Mouse (Mus musculus) kidney, adult 8-10 months (tissue): ENCODE results near the gene Ptges3l.
A peak's percentile ranks its signal among the peaks of the same experiment; 100 is the strongest.
"Not testable (repeated sequence)": the region's sequence is repeated elsewhere in the genome, so short reads cannot be mapped to it uniquely, and the experiment has no call there.

Experiments
- DNase-seq, 2 experiments: peaks; one replicate each; pipeline ENCODE4 v3.0.0; 2022

Gene Ptges3l

GRCm38 (mm10) chr11:101418991-101419390 is 6.1 kb downstream of the Ptges3l start:
- DNase-seq = no peak

- peak; percentile 74 to 87 for DNase-seq
Measured at GRCm38 (mm10) chr11:101417101-101417855, 7.9 kb downstream of the Ptges3l start, which contains the start of gene Aarsd1. Gene Aarsd1, minus strand, starts transcription at chr11:101417615.

GRCm38 (mm10) chr11:101416433-101417100 is 8.6 kb downstream of the Ptges3l start:
- no peak for DNase-seq

GRCm38 (mm10) chr11:101415306-101415705 is 9.8 kb downstream of the Ptges3l start:
- no peak for DNase-seq

- peak; percentile 84 for DNase-seq
Measured at GRCm38 (mm10) chr11:101395110-101395509, 30.0 kb downstream of the Ptges3l start.

- DNase-seq = no peak
Measured at GRCm38 (mm10) chr11:101381817-101382216, 43.3 kb downstream of the Ptges3l start.

GRCm38 (mm10) chr11:101378926-101379325 is 46.2 kb downstream of the Ptges3l start:
- peak; percentile 46 to 70 for DNase-seq

- not testable (repeated sequence) for DNase-seq
Measured at GRCm38 (mm10) chr11:101378196-101378595, 46.9 kb downstream of the Ptges3l start.

GRCm38 (mm10) chr11:101374421-101374938 is 50.7 kb downstream of the Ptges3l start:
- DNase-seq = no peak

- DNase-seq = no peak
Measured at GRCm38 (mm10) chr11:101370141-101370540, 55.0 kb downstream of the Ptges3l start.
